In the genomic region with DNA sequence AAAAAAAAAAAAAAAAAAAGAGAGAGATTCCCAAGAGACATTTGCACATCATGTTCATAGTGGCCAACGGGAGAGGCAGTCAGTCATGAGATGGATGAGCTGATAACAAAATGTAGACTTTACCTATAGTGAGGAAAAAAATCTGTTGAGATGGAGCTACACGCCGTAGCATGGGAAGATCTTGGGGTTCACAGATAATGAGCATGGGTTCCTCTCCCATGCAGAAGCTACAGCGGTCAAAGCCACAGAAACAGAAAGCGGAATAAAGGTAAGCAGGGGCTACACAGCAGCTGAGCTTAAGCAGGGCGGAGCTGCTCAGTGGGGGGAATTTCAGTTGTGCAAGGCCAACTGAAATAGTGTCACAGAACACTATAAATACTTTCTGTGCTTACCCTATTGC, we compare ENCODE assay signal across 15 mouse cellular contexts. TPM values are rescaled to one million over a fixed set of nuclear protein-coding genes. Genes with fewer than 3 reads are reported as not detected.
DNase-seq lines count a peak whose midpoint lies in the region; ATAC-seq and TF ChIP-seq lines count a peak whose summit lies in the region.
"Had no signal": no experiment of that assay in that cellular context is flagged by ENCODE, and none has a peak within 500 bp of the region (broad histone marks: within the 10 kb centered on the region; RNA-seq: fewer than 3 reads in every experiment).

No protein-coding gene starts in this region.

- H3K36me3 ChIP-seq in thymus, adult 2 months (ENCODE audit: control insufficient read depth, insufficient read depth, low read length): no peaks in the 10 kb centered on the region
- H3K36me3 ChIP-seq in splenic B cell, adult 2 months (ENCODE audit: control insufficient read depth, insufficient read depth, low read length, poor library complexity, severe bottlenecking): no peaks in the 10 kb centered on the region
- no peaks in the 10 kb centered on the region for H3K36me3 ChIP-seq in kidney, embryonic 16.5 days (ENCODE audit: insufficient read depth, low read length)
- H3K36me3 ChIP-seq: liver, embryonic 13.5 days; neural tube, embryonic 12.5 days had no signal

- TF ChIP-seq CTCF in thymus, adult 2 months (IDR thresholded peaks at IDR 0.05; ENCODE audit: borderline replicate concordance, control insufficient read depth, extremely low read depth, insufficient read depth, low read length, poor library complexity): no peak
- no peak for TF ChIP-seq CTCF in bone marrow macrophage, adult 2 months (IDR thresholded peaks at IDR 0.05; ENCODE audit: low read depth, low read length)
- no peak for TF ChIP-seq CTCF in layer of hippocampus, adult 2 months (conservative IDR thresholded peaks at IDR 0.05)

- H3K27me3 ChIP-seq in thymus, adult 2 months (ENCODE audit: control insufficient read depth, insufficient read depth, low read length): no peaks in the 10 kb centered on the region
- no peaks in the 10 kb centered on the region for H3K27me3 ChIP-seq in splenic B cell, adult 2 months (ENCODE audit: control insufficient read depth, insufficient read depth, low read length, poor library complexity, severe bottlenecking)
- H3K27me3 ChIP-seq in kidney, embryonic 16.5 days (ENCODE audit: insufficient read depth, low read length): no peaks in the 10 kb centered on the region
- H3K27me3 ChIP-seq: liver, embryonic 13.5 days; neural tube, embryonic 12.5 days had no signal

- WGBS in thymus, adult 2 months: 15% methylated on average over 6 of the region's 6 CpGs
- 88% methylated on average over 6 of the region's 6 CpGs for WGBS in kidney, embryonic 16.5 days

- no peak overlapping the region for H3K4me2 ChIP-seq in kidney, embryonic 16.5 days (replicated peaks; ENCODE audit: low read depth, low read length)
- H3K4me2 ChIP-seq: liver, embryonic 13.5 days; midbrain, embryonic 11.5 days; neural tube, embryonic 12.5 days had no signal

- H3K4me1 ChIP-seq in thymus, adult 2 months (replicated peaks; ENCODE audit: control insufficient read depth, insufficient read depth, low read length): peaks cover 24% of the 10 kb centered on the region
- peaks cover 69% of the 10 kb centered on the region for H3K4me1 ChIP-seq in bone marrow macrophage, adult 2 months (ENCODE audit: control insufficient read depth, insufficient read depth, low read length)
- H3K4me1 ChIP-seq in kidney, embryonic 16.5 days (ENCODE audit: insufficient read depth, low read length): no peaks in the 10 kb centered on the region
- H3K4me1 ChIP-seq: neural tube, embryonic 12.5 days had no signal

- H3K9me3 ChIP-seq in kidney, embryonic 16.5 days (ENCODE audit: low read length): no peaks in the 10 kb centered on the region
- H3K9me3 ChIP-seq: liver, embryonic 13.5 days; neural tube, embryonic 12.5 days had no signal

- no peak overlapping the region for H3K4me3 ChIP-seq in thymus, adult 2 months (ENCODE audit: control insufficient read depth, insufficient read depth, low read length)
- H3K4me3 ChIP-seq in bone marrow macrophage, adult 2 months (ENCODE audit: insufficient read depth, low read length): peak overlapping the region; percentile 7; the same call in 1 of the 2 replicates
- H3K4me3 ChIP-seq in kidney, embryonic 16.5 days (ENCODE audit: low read length): no peak overlapping the region
- no peak overlapping the region for H3K4me3 ChIP-seq in layer of hippocampus, adult 2 months
- H3K4me3 ChIP-seq: erythroblast, embryonic 14.5 days; liver, embryonic 13.5 days; neural tube, embryonic 12.5 days had no signal

- no peak overlapping the region for H3K27ac ChIP-seq in thymus, adult 2 months (ENCODE audit: control insufficient read depth, insufficient read depth, low read length)
- peak overlapping the region; percentile 89 for H3K27ac ChIP-seq in bone marrow macrophage, adult 2 months (ENCODE audit: insufficient read depth, low read depth, low read length)
- H3K27ac ChIP-seq in kidney, embryonic 16.5 days (ENCODE audit: low read length): no peak overlapping the region
- H3K27ac ChIP-seq in layer of hippocampus, adult 2 months: no peak overlapping the region
- H3K27ac ChIP-seq: hindbrain, postnatal 0 days; kidney, postnatal 0 days; neural tube, embryonic 12.5 days had no signal

- ATAC-seq in kidney, embryonic 16.5 days (ENCODE audit: low FRiP score, low TSS enrichment): no peak
- ATAC-seq: hindbrain, postnatal 0 days had no signal

- peak; percentile 24 for DNase-seq in thymus, postnatal 0 days (ENCODE audit: low spot score)
- DNase-seq in thymus, adult 2 months: no peak
- DNase-seq in lung, postnatal 36 days: peak; percentile 53
- peak; percentile 79 for DNase-seq in splenic B cell, adult 2 months (ENCODE audit: low read depth, low spot score)
- no peak for DNase-seq in layer of hippocampus, adult 2 months (ENCODE audit: low spot score in 2 of 2)
- DNase-seq: cerebellum, adult 18-20 months; embryo, embryonic 11 days; liver, embryonic 13.5 days had no signal

- H3K9ac ChIP-seq in kidney, embryonic 16.5 days (replicated peaks; ENCODE audit: low read length): no peak overlapping the region
- H3K9ac ChIP-seq: liver, embryonic 13.5 days; neural tube, embryonic 12.5 days had no signal

- no peak for TF ChIP-seq POLR2A in thymus, adult 2 months (IDR thresholded peaks at IDR 0.05; ENCODE audit: control insufficient read depth, extremely low read depth, insufficient read depth, low read length, poor library complexity)
- TF ChIP-seq POLR2A in bone marrow macrophage, adult 2 months (IDR thresholded peaks at IDR 0.05; ENCODE audit: borderline replicate concordance, low read depth, low read length): no peak

RNA-seq across cellular contexts. Expression of gene Themis2, which starts 8.1 kb away (rescaled TPM):
- polyA plus RNA-seq in thymus, postnatal 0 days (2015; fragmentation: Nextera tagmentation; extraction: Ambion mirVana): 2.7 and 2.9 TPM in 2 replicates
- 9.9 and 11.4 TPM in 2 replicates for polyA plus RNA-seq in thymus, adult 2 months (2012; rRNA removed)
- 132 and 141 TPM in 2 replicates for polyA plus RNA-seq in bone marrow macrophage, adult 2 months (2012; ENCODE audit: insufficient read depth, insufficient read length, missing spikeins)
- polyA plus RNA-seq in kidney, embryonic 16.5 days (2015; fragmentation: Nextera tagmentation; extraction: Ambion mirVana): 0.92 and 1.1 TPM in 2 replicates
- under 1 TPM; 0.54 to 0.77 TPM for total RNA-seq in layer of hippocampus, adult 2 months (2021)

RNA-seq across cellular contexts. Expression of gene Rpa2, which starts 36.2 kb away (rescaled TPM):
- polyA plus RNA-seq in thymus, postnatal 0 days (2015; fragmentation: Nextera tagmentation; extraction: Ambion mirVana): 129 and 139 TPM in 2 replicates
- 52.5 and 61.4 TPM in 2 replicates for polyA plus RNA-seq in thymus, adult 2 months (2012; rRNA removed)
- 18.4 and 21.8 TPM in 2 replicates for polyA plus RNA-seq in bone marrow macrophage, adult 2 months (2012; ENCODE audit: insufficient read depth, insufficient read length, missing spikeins)
- 108 and 109 TPM in 2 replicates for polyA plus RNA-seq in kidney, embryonic 16.5 days (2015; fragmentation: Nextera tagmentation; extraction: Ambion mirVana)
- 10 to 100 TPM; 11.9 to 16.0 TPM for total RNA-seq in layer of hippocampus, adult 2 months (2021)

RNA-seq across cellular contexts. Expression of gene Ppp1r8, which starts 38.6 kb away (rescaled TPM):
- 50.4 and 51.0 TPM in 2 replicates for polyA plus RNA-seq in thymus, postnatal 0 days (2015; fragmentation: Nextera tagmentation; extraction: Ambion mirVana)
- 65.9 and 74.4 TPM in 2 replicates for polyA plus RNA-seq in thymus, adult 2 months (2012; rRNA removed)
- 24.3 and 28.5 TPM in 2 replicates for polyA plus RNA-seq in bone marrow macrophage, adult 2 months (2012; ENCODE audit: insufficient read depth, insufficient read length, missing spikeins)
- polyA plus RNA-seq in kidney, embryonic 16.5 days (2015; fragmentation: Nextera tagmentation; extraction: Ambion mirVana): 72.9 and 77.2 TPM in 2 replicates
- total RNA-seq in layer of hippocampus, adult 2 months (2021): 10 to 100 TPM; 40.7 to 43.5 TPM

RNA-seq across cellular contexts. Expression of gene Smpdl3b, which starts 47.3 kb away (rescaled TPM):
- 0.59 and 0.75 TPM in 2 replicates for polyA plus RNA-seq in thymus, postnatal 0 days (2015; fragmentation: Nextera tagmentation; extraction: Ambion mirVana)
- 1.5 and 2.3 TPM in 2 replicates for polyA plus RNA-seq in thymus, adult 2 months (2012; rRNA removed)
- 8.8 and 9.1 TPM in 2 replicates for polyA plus RNA-seq in bone marrow macrophage, adult 2 months (2012; ENCODE audit: insufficient read depth, insufficient read length, missing spikeins)
- polyA plus RNA-seq in kidney, embryonic 16.5 days (2015; fragmentation: Nextera tagmentation; extraction: Ambion mirVana): 9.3 and 11.6 TPM in 2 replicates
- total RNA-seq in layer of hippocampus, adult 2 months (2021): 1 to 10 TPM; 3.6 to 4.5 TPM

Comparison
In these comparisons a context has a peak if more than half of its experiments do, and no peak if none do; other contexts are left out.
1. DNase-seq: peak in thymus, postnatal 0 days (single experiment), lung, postnatal 36 days (single experiment) and splenic B cell, adult 2 months (single experiment); none in thymus, adult 2 months (single experiment) and layer of hippocampus, adult 2 months (0 of 2).
2. RNA of gene Themis2, which starts 8.1 kb away (polyA plus RNA-seq): 132 to 141 TPM in bone marrow macrophage, adult 2 months; 9.9 to 11.4 TPM in thymus, adult 2 months, 2.7 to 2.9 TPM in thymus, postnatal 0 days and 0.92 to 1.1 TPM in kidney, embryonic 16.5 days; every median in the first group is over 10 times any median in the second.